10 mouse cellular contexts compared by ENCODE assay signal in genomic region chr12:10571643-10572377, GRCm38 (mm10).
DNase-seq lines count a peak whose midpoint lies in the region; ATAC-seq and TF ChIP-seq lines count a peak whose summit lies in the region.
"Had no signal": no experiment of that assay in that cellular context is flagged by ENCODE, and none has a peak within 500 bp of the region (broad histone marks: within the 10 kb centered on the region; RNA-seq: fewer than 3 reads in every experiment).

No protein-coding gene starts in this region.

- peak; percentile 87 for ATAC-seq in limb, embryonic 12.5 days (ENCODE audit: insufficient number of reproducible peaks, insufficient read depth, low FRiP score, low TSS enrichment, low read depth)
- no peak for ATAC-seq in megakaryocyte progenitor cell, adult 5-6 weeks (replicated peaks; ENCODE audit: poor library complexity)

- H3K4me2 ChIP-seq in limb, embryonic 12.5 days, result peak overlapping the region; percentile 40

- H3K27ac ChIP-seq in gastrocnemius, adult 2 months, result 0 out of 2 replicates have a peak overlapping the region, but pooled peaks have one; percentile 12
- H3K27ac ChIP-seq in limb, embryonic 12.5 days, result peak overlapping the region; percentile 84
- H3K27ac ChIP-seq: hindbrain, embryonic 10.5 days had no signal

- H3K27me3 ChIP-seq in limb, embryonic 12.5 days, result no peaks in the 10 kb centered on the region

- H3K4me3 ChIP-seq in gastrocnemius, adult 2 months, result no peak overlapping the region
- H3K4me3 ChIP-seq in lung, adult 2 months (replicated peaks; ENCODE audit: extremely low read depth, low read depth, low read length), result no peak overlapping the region
- H3K4me3 ChIP-seq in limb, embryonic 12.5 days (replicated peaks), result no peak overlapping the region
- H3K4me3 ChIP-seq: hindbrain, embryonic 10.5 days had no signal

- no peak for TF ChIP-seq POLR2A in lung, adult 2 months (IDR thresholded peaks at IDR 0.05; ENCODE audit: borderline replicate concordance, extremely low read depth, low read depth, low read length)

- WGBS in lung, adult 2 months, result 43% methylated on average over 11 of the region's 11 CpGs
- 20% methylated on average over 11 of the region's 11 CpGs for WGBS in limb, embryonic 12.5 days

- no peak overlapping the region for H3K9ac ChIP-seq in limb, embryonic 12.5 days (replicated peaks)

- no peaks in the 10 kb centered on the region for H3K36me3 ChIP-seq in limb, embryonic 12.5 days
- H3K36me3 ChIP-seq: hindbrain, embryonic 10.5 days had no signal

- H3K9me3 ChIP-seq in limb, embryonic 12.5 days, result no peaks in the 10 kb centered on the region
- H3K9me3 ChIP-seq: hindbrain, embryonic 10.5 days had no signal

- intact Hi-C loops in gastrocnemius, adult 2 months (cut with DNase I), result no loop called here
- intact Hi-C loops in gastrocnemius, postnatal 36 days (cut with DNase I), result no loop called here

- TF ChIP-seq CTCF in gastrocnemius, adult 2 months (IDR thresholded peaks at IDR 0.05), result peak; percentile 41
- TF ChIP-seq CTCF in lung, adult 2 months (IDR thresholded peaks at IDR 0.05; ENCODE audit: insufficient read depth, low read length), result peak; percentile 11; the same call in 1 of the 2 replicates

- no peak for DNase-seq in gastrocnemius, adult 2 months
- DNase-seq in gastrocnemius, postnatal 36 days, result no peak
- no peak for DNase-seq in lung, adult 2 months
- no peak for DNase-seq in lung, postnatal 14 days
- peak; percentile 9 for DNase-seq in WW6 (ENCODE audit: low read depth, low spot score)
- no peak for DNase-seq in right cerebral cortex, postnatal 25 days
- DNase-seq: adrenal gland, postnatal 14 days had no signal

- no peaks in the 10 kb centered on the region for H3K4me1 ChIP-seq in lung, adult 2 months (ENCODE audit: control insufficient read depth, insufficient read depth, low read length)
- H3K4me1 ChIP-seq in limb, embryonic 12.5 days (replicated peaks), result peaks cover 19% of the 10 kb centered on the region
- H3K4me1 ChIP-seq: hindbrain, embryonic 10.5 days had no signal
